Mouse (Mus musculus): ENCODE data around the gene Surf1. TPM values are rescaled to one million over a fixed set of nuclear protein-coding genes. Genes with fewer than 3 reads are reported as not detected.

Gene Surf1
- polyA plus RNA-seq, 1 experiment from 2014 or later: 54.2 TPM

DNA sequence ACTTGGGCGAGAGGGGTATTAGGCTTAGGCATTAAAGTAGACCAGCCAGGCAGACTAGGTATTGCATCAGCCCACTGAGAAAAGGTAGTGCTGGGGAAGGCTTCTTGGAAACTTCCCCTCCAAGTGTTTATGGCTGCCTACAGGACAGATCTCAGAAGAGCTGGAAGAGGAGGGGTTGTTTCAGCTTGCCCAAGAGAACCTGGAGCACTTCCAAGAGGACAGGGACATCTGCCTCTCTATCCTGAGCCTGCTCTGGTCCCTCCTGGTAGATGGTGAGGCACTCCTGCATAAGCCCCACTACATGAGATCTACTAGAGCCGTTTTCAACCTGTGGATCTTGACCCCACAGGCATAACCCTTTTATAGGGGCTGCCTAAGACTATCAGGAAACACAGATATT lies 34.1 kb upstream of the Surf1 start:
- Histone ChIP-seq H3K9ac (no peak overlapping the region), H3K27ac (no peak overlapping the region), H3K4me1 (no peaks in the 10 kb centered on the region), H3K36me3 (peaks cover 61% of the 10 kb centered on the region), H3K4me2 (replicated peaks) (no peak overlapping the region), H3K4me3 (no peak overlapping the region), H3K27me3 (no peaks in the 10 kb centered on the region), H3K9me3 (no peaks in the 10 kb centered on the region)
- ATAC-seq (ENCODE audit: insufficient number of reproducible peaks, insufficient read depth, low FRiP score, low TSS enrichment): no peak
- WGBS: 85% methylated on average over 2 of the region's 2 CpGs

DNA sequence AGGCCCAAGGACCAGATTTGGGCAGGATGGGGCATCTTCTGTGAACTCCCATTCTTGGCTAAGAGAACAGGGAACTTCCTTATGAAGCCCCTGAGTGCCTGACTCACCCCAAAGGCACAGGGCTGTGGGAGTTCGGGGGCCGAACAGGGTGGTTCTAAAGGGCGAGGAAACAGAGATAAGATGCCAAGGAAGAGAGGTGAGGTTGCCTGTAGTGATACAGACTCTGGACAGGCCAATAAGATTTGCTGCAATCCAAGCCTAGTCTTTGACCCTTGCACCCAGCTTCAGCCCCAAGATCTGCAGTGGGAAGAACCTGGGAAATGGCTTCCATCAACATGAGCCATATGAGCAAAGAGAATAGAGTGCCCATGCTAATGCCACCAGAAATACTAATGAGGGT lies 26.9 kb upstream of the Surf1 start:
- ATAC-seq (ENCODE audit: insufficient number of reproducible peaks, insufficient read depth, low FRiP score, low TSS enrichment): no peak
- 78% methylated on average over 3 of the region's 3 CpGs for WGBS
- Histone ChIP-seq H3K27ac (no peak overlapping the region), H3K36me3 (0 out of 2 replicates have a peak, but pooled peaks cover 4% of the 10 kb centered on the region), H3K9me3 (no peaks in the 10 kb centered on the region), H3K4me1 (no peaks in the 10 kb centered on the region), H3K9ac (no peak overlapping the region), H3K27me3 (0 out of 2 replicates have a peak, but pooled peaks cover 4% of the 10 kb centered on the region), H3K4me3 (no peak overlapping the region), H3K4me2 (replicated peaks) (no peak overlapping the region)

DNA sequence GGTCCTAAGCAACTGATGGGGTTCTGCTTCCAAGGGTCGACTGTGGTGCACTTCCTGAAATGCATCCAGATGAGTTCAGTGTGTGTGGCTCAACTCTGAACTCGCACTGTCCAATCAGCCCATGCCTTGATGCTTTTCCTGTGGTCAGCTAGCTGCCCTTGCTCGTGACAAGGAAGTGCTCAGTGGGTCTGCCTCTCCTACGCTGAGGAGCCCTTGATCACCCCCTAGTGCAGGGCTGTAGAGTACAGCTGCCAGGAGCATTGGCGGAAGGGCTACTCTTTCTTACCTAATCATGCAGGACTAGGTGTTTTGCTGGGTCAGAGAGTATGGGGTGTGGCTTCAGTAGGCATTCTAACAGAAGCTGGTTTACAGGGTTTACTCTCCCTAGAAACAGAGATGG lies 25.2 kb upstream of the Surf1 start:
- H3K9me3 ChIP-seq: no peaks in the 10 kb centered on the region
- H3K4me3 ChIP-seq: no peak overlapping the region
- H3K4me1 ChIP-seq: no peaks in the 10 kb centered on the region
- H3K9ac ChIP-seq: no peak overlapping the region
- H3K36me3 ChIP-seq: no peaks in the 10 kb centered on the region
- H3K27ac ChIP-seq: no peak overlapping the region
- no peak overlapping the region for H3K4me2 ChIP-seq (replicated peaks)
- ATAC-seq (ENCODE audit: insufficient number of reproducible peaks, insufficient read depth, low FRiP score, low TSS enrichment): no peak
- H3K27me3 ChIP-seq: 0 out of 2 replicates have a peak, but pooled peaks cover 4% of the 10 kb centered on the region
- WGBS: 39% methylated on average over 5 of the region's 5 CpGs

DNA sequence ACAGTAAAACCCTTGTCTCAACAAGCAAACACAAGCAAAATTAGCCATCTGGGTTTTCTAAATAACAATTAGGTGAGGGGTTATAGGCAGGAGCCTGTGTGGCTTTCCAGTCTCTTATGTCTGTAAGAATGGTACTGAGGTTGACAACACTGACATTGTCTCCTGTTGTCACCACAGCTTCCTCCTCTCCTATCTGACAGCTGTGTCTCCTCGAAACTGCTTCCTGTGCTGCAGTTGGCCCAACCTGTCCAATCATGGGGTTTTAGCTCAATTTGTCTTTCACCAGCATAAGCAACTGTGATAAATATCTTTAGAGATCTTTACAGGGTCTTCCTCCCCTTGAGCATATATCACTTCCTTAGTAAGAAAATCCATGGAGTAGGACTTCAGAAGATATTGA lies 20.1 kb upstream of the Surf1 start:
- Histone ChIP-seq H3K36me3 (0 out of 2 replicates have a peak, but pooled peaks cover 2% of the 10 kb centered on the region), H3K4me1 (peaks cover 7% of the 10 kb centered on the region; the same call in 1 of the 2 replicates), H3K27me3 (no peaks in the 10 kb centered on the region), H3K27ac (no peak overlapping the region), H3K4me2 (replicated peaks) (no peak overlapping the region), H3K4me3 (no peak overlapping the region), H3K9me3 (no peaks in the 10 kb centered on the region), H3K9ac (no peak overlapping the region)
- no peak for ATAC-seq (ENCODE audit: insufficient number of reproducible peaks, insufficient read depth, low FRiP score, low TSS enrichment)
- WGBS: 46% methylated on average over 1 of the region's 1 CpGs

DNA sequence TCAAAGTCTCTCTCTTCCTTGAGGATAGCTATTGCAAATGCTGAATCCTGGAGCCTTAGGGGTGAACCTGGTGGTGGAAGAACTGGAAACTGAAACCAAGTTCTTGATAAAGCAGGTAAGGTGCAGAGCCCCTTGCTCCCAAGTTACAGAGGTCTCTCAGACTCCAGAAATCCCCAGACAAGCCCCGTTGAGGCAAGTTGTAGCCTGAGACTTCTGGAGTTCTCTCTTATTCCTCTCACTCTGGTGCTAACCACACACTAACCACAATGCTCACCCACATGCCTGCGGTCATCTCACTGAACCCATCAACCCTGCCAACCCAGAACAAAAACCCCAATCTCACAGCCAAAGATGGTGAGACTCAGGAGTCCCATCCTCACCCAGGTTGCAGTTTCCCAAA lies 19.0 kb upstream of the Surf1 start:
- H3K9ac ChIP-seq: no peak overlapping the region
- H3K4me2 ChIP-seq (replicated peaks): no peak overlapping the region
- no peaks in the 10 kb centered on the region for H3K9me3 ChIP-seq
- H3K4me1 ChIP-seq: peaks cover 13% of the 10 kb centered on the region; the same call in 1 of the 2 replicates
- no peak overlapping the region for H3K27ac ChIP-seq
- WGBS: 92% methylated on average over 2 of the region's 2 CpGs
- H3K27me3 ChIP-seq: no peaks in the 10 kb centered on the region
- no peak overlapping the region for H3K4me3 ChIP-seq
- no peak for ATAC-seq (ENCODE audit: insufficient number of reproducible peaks, insufficient read depth, low FRiP score, low TSS enrichment)
- H3K36me3 ChIP-seq: peaks cover 13% of the 10 kb centered on the region

DNA sequence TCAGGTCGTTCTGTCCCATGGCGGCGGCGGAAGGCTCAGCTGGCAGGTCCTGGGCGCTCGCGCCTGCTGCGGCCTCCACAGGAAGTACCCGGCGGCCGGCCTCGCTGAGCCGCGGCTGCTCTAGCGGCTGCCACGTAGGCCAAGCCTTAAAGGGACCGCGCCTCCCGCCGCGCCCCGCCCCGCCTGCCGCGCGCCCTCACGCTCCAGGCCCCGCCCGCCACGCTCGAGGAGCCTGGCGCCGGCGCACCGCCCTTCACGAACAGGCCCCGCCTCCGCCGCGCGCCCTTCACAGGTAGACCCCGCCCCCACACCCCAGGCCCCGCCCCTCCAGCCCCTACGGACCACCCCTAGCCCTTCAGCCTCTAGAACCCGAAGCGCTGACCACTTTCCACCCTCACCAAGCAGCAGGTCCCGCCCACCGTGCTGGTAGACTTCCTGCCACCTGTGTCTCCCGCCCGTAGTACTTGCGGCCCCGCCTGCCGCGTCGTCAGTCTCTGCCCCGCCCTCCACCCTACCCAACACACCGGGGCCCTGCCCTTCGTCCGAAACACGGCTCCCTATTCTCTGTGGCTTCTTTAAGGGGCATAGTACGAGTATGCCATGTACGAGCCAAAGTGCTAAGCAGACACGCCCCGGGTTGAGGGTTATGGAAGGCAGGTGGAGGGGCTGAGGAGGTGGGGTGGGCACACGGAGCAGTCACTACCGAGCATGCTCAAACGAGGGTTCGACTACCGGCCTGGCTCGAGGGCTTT lies 17.1 kb upstream of the Surf1 start, which contains the start of the genes Surf4 and Stkld1:
TSS of gene Surf4 (minus strand) at position 625 of the 752 bp plus-strand sequence.
TSS of gene Stkld1 (plus strand) at position 744 of the 752 bp plus-strand sequence.
- Histone ChIP-seq H3K4me2 (replicated peaks) (peak within 1 kb of the TSS; percentile 72), H3K9ac (peak within 1 kb of the TSS; percentile 95), H3K4me3 (peak within 1 kb of the TSS; percentile 97), H3K4me1 (peaks cover 14% of the 10 kb centered on the region; the same call in 1 of the 2 replicates), H3K36me3 (peaks cover 29% of the 10 kb centered on the region), H3K27ac (peak within 1 kb of the TSS; percentile 88), H3K27me3 (no peaks in the 10 kb centered on the region), H3K9me3 (no peaks in the 10 kb centered on the region)
- ATAC-seq (ENCODE audit: insufficient number of reproducible peaks, insufficient read depth, low FRiP score, low TSS enrichment): peak; percentile 91
- 2% methylated on average over 61 of the region's 70 CpGs for WGBS

DNA sequence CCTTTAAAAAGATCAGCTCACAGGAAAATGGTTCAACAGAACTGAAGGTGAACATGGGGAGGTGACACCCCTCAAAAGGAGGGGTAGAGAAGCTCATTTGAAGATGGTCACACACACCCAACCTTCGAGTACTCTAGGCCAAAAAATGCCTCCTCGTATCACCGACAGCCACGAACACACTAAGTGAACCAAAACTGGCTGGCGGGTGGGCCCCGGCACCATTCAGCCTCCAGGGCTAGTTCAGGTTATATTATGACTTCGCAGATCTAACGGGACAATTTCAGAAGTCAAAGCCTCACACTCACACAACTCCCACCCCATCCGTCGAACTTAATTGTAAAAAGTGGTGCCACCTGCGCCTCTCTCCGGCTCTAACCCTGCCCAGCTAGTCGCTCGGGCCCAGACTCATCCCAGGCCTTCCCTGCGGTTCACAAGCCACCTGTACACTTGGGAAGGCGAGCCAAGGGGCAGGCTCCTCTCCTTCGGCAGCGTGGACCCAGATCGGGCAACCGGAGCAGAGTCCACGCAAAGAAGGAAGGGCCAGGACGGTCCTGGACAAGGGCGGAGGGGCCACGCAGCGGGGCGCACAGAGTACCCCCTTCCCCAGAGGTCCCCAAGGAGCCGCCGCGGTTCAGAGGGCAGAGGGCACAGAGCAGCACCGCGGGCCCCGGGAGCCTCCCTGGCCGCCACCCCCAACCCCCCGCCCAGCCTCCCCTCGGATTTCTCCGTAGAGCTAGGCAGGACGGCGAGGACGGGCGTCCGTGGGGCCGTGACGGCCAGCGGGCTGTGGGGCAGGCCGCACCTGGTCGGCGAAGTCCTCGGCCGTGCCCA lies 16.4 kb upstream of the Surf1 start:
- H3K4me2 ChIP-seq (replicated peaks): peak overlapping the region; percentile 72
- WGBS: 2% methylated on average over 45 of the region's 49 CpGs
- H3K27me3 ChIP-seq: no peaks in the 10 kb centered on the region
- ATAC-seq (ENCODE audit: insufficient number of reproducible peaks, insufficient read depth, low FRiP score, low TSS enrichment): no peak; the same call in none of the 2 replicates
- peak overlapping the region; percentile 88 for H3K27ac ChIP-seq
- H3K9ac ChIP-seq: peak overlapping the region; percentile 95
- H3K4me1 ChIP-seq: peaks cover 14% of the 10 kb centered on the region; the same call in 1 of the 2 replicates
- peak overlapping the region; percentile 97 for H3K4me3 ChIP-seq
- H3K36me3 ChIP-seq: peaks cover 36% of the 10 kb centered on the region
- no peaks in the 10 kb centered on the region for H3K9me3 ChIP-seq

DNA sequence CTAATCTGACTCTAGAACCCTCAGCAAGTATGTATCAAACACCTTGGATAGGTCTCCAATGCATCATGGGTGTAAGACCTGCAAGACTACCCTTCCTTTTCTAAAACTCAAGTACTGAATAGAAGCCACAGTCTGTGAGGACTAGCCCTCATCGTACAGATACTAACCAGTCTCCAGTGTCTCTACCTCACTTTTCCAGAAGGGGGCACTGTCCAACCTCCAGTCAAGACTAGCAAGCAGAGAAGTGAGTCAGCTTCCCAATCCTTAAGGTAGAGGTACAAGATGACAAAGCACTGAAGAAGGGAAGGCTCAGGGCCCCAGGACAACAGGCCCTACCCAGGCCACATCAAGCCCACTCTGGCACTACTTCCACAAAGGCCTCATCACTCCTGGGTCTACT lies 14.1 kb upstream of the Surf1 start:
- H3K4me2 ChIP-seq (replicated peaks): no peak overlapping the region
- no peaks in the 10 kb centered on the region for H3K27me3 ChIP-seq
- H3K4me1 ChIP-seq: peaks cover 14% of the 10 kb centered on the region; the same call in 1 of the 2 replicates
- peaks cover 59% of the 10 kb centered on the region for H3K36me3 ChIP-seq
- 47% methylated on average over 1 of the region's 1 CpGs for WGBS
- no peak overlapping the region for H3K9ac ChIP-seq
- H3K4me3 ChIP-seq: no peak overlapping the region
- no peak for ATAC-seq (ENCODE audit: insufficient number of reproducible peaks, insufficient read depth, low FRiP score, low TSS enrichment)
- H3K27ac ChIP-seq: no peak overlapping the region
- no peaks in the 10 kb centered on the region for H3K9me3 ChIP-seq

DNA sequence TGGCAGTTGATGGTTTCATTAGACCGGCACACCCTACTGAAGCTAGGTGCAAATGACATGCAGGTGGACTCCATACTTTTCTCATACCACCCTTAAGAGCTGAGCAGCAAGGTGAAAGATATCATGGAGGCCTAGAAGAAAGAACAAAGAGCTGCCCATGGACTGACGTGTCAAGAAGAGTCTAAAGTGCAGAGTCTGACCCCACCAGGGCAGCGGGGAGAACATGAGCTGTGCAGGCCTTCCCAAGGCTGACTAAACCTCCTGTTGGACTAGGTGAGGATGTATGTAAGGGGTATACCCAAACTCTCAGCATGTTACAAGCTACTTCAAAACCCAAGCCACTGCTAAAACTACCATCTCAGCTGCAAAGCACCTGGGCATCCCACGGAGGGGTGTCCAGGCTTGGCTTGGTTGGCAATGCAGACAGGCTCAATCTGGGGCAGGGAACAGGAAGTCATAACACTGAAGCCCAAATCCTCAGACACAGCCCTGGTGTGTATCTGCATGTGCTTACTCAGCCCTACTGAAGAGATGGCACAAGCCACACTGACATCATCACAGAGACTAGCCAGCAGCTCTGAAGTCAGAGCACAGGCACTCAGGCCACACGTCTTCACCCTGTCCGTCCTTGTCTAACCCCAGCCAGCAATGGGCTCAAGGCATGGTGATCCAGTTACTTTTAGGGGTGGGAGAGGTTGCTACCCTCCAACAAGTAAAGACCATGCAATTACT lies 11.6 kb upstream of the Surf1 start:
- Histone ChIP-seq H3K4me2 (replicated peaks) (no peak overlapping the region), H3K9me3 (no peaks in the 10 kb centered on the region), H3K9ac (no peak overlapping the region), H3K27me3 (no peaks in the 10 kb centered on the region), H3K4me3 (no peak overlapping the region), H3K4me1 (peaks cover 14% of the 10 kb centered on the region; the same call in 1 of the 2 replicates), H3K36me3 (peaks cover 84% of the 10 kb centered on the region), H3K27ac (no peak overlapping the region)
- no peak for ATAC-seq (ENCODE audit: insufficient number of reproducible peaks, insufficient read depth, low FRiP score, low TSS enrichment)
- WGBS: 87% methylated on average over 6 of the region's 6 CpGs

DNA sequence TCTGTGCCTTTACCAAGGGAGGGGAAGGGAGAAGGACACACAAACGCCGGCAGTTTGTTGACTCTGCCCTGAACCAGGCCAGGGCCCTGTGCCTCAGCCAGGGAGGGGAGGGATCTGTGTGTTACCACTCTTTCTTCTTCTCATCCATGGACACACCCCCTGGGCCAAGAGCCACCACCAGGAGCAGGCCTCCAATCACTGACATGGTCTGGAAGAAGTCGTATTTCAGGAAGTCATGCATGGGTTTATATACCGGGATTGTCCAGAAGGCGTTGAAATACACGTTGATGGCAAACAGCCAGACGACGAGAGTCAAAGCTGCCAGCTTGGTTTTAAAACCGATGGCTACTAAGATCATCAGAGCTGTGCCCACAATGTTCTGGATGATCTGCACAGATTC lies 5.5 kb upstream of the Surf1 start:
- ATAC-seq (ENCODE audit: insufficient number of reproducible peaks, insufficient read depth, low FRiP score, low TSS enrichment): no peak
- Histone ChIP-seq H3K4me3 (no peak overlapping the region), H3K36me3 (peaks cover 86% of the 10 kb centered on the region), H3K9ac (no peak overlapping the region), H3K4me1 (peaks cover 14% of the 10 kb centered on the region), H3K9me3 (no peaks in the 10 kb centered on the region), H3K4me2 (replicated peaks) (no peak overlapping the region), H3K27me3 (no peaks in the 10 kb centered on the region), H3K27ac (no peak overlapping the region)
- WGBS: 83% methylated on average over 9 of the region's 9 CpGs

DNA sequence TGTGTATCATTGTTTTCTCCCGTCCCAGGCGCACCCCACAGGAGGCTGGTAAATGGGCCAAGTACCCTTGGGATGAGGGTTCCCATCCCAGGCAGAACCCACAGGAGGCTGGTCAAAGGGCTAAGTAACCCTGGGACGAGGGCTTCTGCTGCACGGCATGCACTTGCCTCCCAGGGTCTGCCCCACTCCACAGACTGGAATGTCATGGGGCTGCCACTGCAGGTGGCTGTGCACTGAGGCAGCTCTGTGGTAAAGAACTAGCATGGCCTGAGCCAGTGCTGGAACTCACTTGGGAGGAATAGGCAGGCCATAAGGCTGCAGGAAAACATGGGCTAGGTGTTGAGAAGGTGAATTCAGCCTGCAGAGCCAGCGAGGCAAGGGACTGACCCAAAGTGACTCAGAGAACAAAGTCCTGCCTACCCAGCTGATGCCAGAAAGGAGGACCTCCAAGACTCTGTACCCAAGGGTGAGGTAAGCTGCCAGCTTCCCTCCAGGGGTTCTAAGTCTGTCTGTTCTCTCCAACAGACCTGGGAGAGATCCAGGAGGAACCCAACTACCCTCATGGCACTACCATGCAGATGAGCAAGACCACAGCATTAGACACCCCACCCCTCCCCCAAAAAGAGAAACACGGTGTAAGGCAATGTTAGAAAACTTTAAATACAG lies 4.0 kb upstream of the Surf1 start:
- 81% methylated on average over 6 of the region's 6 CpGs for WGBS

More for the DNA sequence above, 4.0 kb upstream of the Surf1 start:
- Histone ChIP-seq H3K4me1 (peaks cover 18% of the 10 kb centered on the region), H3K36me3 (peaks cover 71% of the 10 kb centered on the region), H3K4me3 (no peak overlapping the region), H3K4me2 (replicated peaks) (no peak overlapping the region), H3K9me3 (no peaks in the 10 kb centered on the region), H3K27ac (no peak overlapping the region), H3K27me3 (no peaks in the 10 kb centered on the region), H3K9ac (no peak overlapping the region)
- no peak for ATAC-seq (ENCODE audit: insufficient number of reproducible peaks, insufficient read depth, low FRiP score, low TSS enrichment)

All from embryonic facial prominence, embryonic 12.5 days (tissue).